Mouse (Mus musculus): Measurements from ENCODE around the gene Mprip.

DNA sequence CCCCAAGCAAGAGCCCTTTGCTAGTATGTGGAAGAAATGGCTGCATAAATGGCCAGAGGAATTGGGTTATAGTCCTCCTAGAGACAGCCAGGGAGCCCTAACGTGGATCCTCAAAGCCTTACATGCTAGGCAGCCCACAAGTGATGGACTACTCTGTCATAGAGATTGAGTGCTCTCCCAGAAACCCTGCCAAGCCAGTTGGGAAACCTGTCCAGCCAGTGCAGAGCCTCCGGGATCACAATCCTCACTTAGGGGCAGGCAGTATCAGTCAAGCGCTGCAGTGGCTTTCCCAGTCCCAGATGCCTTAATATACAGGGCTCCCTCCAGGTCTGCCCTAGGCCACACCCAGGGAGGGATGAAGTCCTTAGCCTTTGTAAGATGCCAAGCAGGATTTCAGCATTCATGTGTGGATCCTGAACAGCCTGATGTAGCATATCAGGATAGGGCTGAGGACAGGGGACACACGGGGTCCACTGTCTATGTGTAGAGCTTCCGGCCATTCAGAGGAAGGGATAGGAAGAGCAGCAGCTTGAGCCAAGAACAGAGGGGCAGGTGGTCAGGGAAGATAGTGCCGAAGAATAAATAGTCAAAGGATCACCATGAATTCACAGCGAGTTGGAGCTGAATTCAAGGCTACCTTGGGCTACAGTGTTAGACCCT, 27.0 kb upstream of the Mprip start:
- TF ChIP-seq GATA1 (IDR thresholded peaks at IDR 0.05; ENCODE audit: low read length) (no peak), TAL1 (IDR thresholded peaks at IDR 0.05; ENCODE audit: low read length) (no peak)

Data from erythroblast, embryonic 14.5 days (primary cell).